Mouse (Mus musculus) layer of hippocampus, adult 9-11 months (tissue): Measurements from ENCODE around the gene Olfr373.
"Not testable (repeated sequence)": the region's sequence is repeated elsewhere in the genome, so short reads cannot be mapped to it uniquely, and the experiment has no call there.

ENCODE experiments used
- DNase-seq: peaks from one replicate; pipeline ENCODE4 v3.0.0; 2022

Gene Olfr373

GRCm38 (mm10) chr8:72082877-72083276 is at the start of gene Olfr373:
Gene Olfr373 (plus strand): TSS chr8:72083177.
- not testable (repeated sequence) for DNase-seq

GRCm38 (mm10) chr8:72040918-72041317 is 42.1 kb upstream of the Olfr373 start, which contains the start of gene Olfr372:
Gene Olfr372 (plus strand): TSS chr8:72041218.
- not testable (repeated sequence) for DNase-seq

GRCm38 (mm10) chr8:72042493-72042892 is 40.5 kb upstream of the Olfr373 start:
- no peak for DNase-seq

- DNase-seq, result not testable (repeated sequence)
Observed at GRCm38 (mm10) chr8:72054633-72055032, 28.3 kb upstream of the Olfr373 start.

GRCm38 (mm10) chr8:72057643-72058042 is 25.3 kb upstream of the Olfr373 start:
- DNase-seq, result not testable (repeated sequence)

GRCm38 (mm10) chr8:72066819-72067399 is 16.1 kb upstream of the Olfr373 start:
- DNase-seq, result not testable (repeated sequence)

GRCm38 (mm10) chr8:72084744-72085143 is 1.8 kb downstream of the Olfr373 start:
- no peak for DNase-seq

GRCm38 (mm10) chr8:72087611-72088010 is 4.6 kb downstream of the Olfr373 start:
- DNase-seq, result not testable (repeated sequence)

- not testable (repeated sequence) for DNase-seq
Observed at GRCm38 (mm10) chr8:72096721-72097120, 13.7 kb downstream of the Olfr373 start.

- peak; percentile 5 for DNase-seq
Observed at GRCm38 (mm10) chr8:72099377-72100103, 16.6 kb downstream of the Olfr373 start.

- DNase-seq, result no peak
Observed at GRCm38 (mm10) chr8:72105165-72105564, 22.2 kb downstream of the Olfr373 start.

GRCm38 (mm10) chr8:72106740-72107139 is 23.8 kb downstream of the Olfr373 start, which contains the start of gene Olfr374:
Gene Olfr374 (plus strand): TSS chr8:72107040.
- DNase-seq, result no peak

- no peak for DNase-seq
Observed at GRCm38 (mm10) chr8:72110876-72111275, 27.9 kb downstream of the Olfr373 start.

GRCm38 (mm10) chr8:72112486-72112885 is 29.5 kb downstream of the Olfr373 start:
- no peak for DNase-seq

GRCm38 (mm10) chr8:72115202-72115601 is 32.2 kb downstream of the Olfr373 start:
- DNase-seq, result no peak

GRCm38 (mm10) chr8:72118616-72119015 is 35.6 kb downstream of the Olfr373 start:
- DNase-seq, result no peak

- not testable (repeated sequence) for DNase-seq
Observed at GRCm38 (mm10) chr8:72121486-72121885, 38.5 kb downstream of the Olfr373 start.

- DNase-seq, result no peak
Observed at GRCm38 (mm10) chr8:72121997-72122396, 39.0 kb downstream of the Olfr373 start.

GRCm38 (mm10) chr8:72127834-72128233 is 44.9 kb downstream of the Olfr373 start:
- no peak for DNase-seq

GRCm38 (mm10) chr8:72131251-72131650 is 48.3 kb downstream of the Olfr373 start:
- DNase-seq, result no peak

- no peak for DNase-seq
Observed at GRCm38 (mm10) chr8:72131901-72132300, 48.9 kb downstream of the Olfr373 start.

GRCm38 (mm10) chr8:72132417-72132816 is 49.4 kb downstream of the Olfr373 start:
- DNase-seq, result no peak

- no peak for DNase-seq
Observed at GRCm38 (mm10) chr8:72132891-72133290, 49.9 kb downstream of the Olfr373 start.

GRCm38 (mm10) chr8:72133507-72133906 is 50.5 kb downstream of the Olfr373 start:
- no peak for DNase-seq
